Mouse (Mus musculus): ENCODE results near the gene Hcn4. TPM values are rescaled to one million over a fixed set of nuclear protein-coding genes. Genes with fewer than 3 reads are reported as not detected.

Hcn4 gene
- polyA plus RNA-seq, 1 experiment, result 0.22 TPM

DNA sequence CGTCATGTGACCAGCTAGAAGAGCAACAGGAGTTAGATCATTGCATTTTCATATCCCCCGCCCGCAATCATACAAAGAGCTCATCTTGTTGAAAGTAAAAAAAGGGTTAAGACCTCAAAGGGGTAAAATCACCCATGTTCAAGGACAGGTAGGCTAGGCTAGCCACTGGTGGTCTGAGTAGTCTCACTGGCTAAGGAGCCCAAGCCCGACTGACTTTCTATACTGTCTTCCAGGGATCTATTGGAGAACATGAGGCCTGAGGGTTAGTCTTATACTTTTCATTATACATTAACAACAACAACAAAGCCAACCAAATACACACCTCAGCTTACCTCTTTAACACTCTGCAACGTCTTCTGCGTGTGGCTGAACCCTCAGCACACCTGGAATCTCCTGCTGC is 52.2 kb downstream of the Hcn4 start:
- TF ChIP-seq EP300 (IDR thresholded peaks at IDR 0.05; ENCODE audit: insufficient read depth, low read depth, low read length) (no peak), CTCF (IDR thresholded peaks at IDR 0.05; ENCODE audit: low read depth, low read length) (no peak), POLR2A (IDR thresholded peaks at IDR 0.05; ENCODE audit: insufficient read depth, low read length) (no peak)
- Histone ChIP-seq H3K4me1 (ENCODE audit: control insufficient read depth, insufficient read depth, low read length) (no peaks in the 10 kb centered on the region), H3K9me3 (replicated peaks; ENCODE audit: control insufficient read depth, insufficient read depth, low read length, poor library complexity, severe bottlenecking) (no peaks in the 10 kb centered on the region), H3K36me3 (ENCODE audit: control insufficient read depth, insufficient read depth, low read length, poor library complexity, severe bottlenecking) (peaks cover 8% of the 10 kb centered on the region; the same call in 1 of the 2 replicates), H3K27ac (ENCODE audit: insufficient read depth, low read length) (no peak overlapping the region), H3K9ac (ENCODE audit: low read depth, poor library complexity, severe bottlenecking) (no peak overlapping the region), H3K27me3 (ENCODE audit: control insufficient read depth, insufficient read depth, low read length, poor library complexity, severe bottlenecking) (no peaks in the 10 kb centered on the region), H3K4me3 (ENCODE audit: low read depth, low read length) (no peak overlapping the region)

GRCm38 (mm10) chr9:58876946-58877625 is 53.9 kb downstream of the Hcn4 start:
- Histone ChIP-seq H3K36me3 (ENCODE audit: control insufficient read depth, insufficient read depth, low read length, poor library complexity, severe bottlenecking) (peaks cover 8% of the 10 kb centered on the region; the same call in 1 of the 2 replicates), H3K27me3 (ENCODE audit: control insufficient read depth, insufficient read depth, low read length, poor library complexity, severe bottlenecking) (no peaks in the 10 kb centered on the region), H3K9me3 (replicated peaks; ENCODE audit: control insufficient read depth, insufficient read depth, low read length, poor library complexity, severe bottlenecking) (no peaks in the 10 kb centered on the region), H3K4me3 (ENCODE audit: low read depth, low read length) (no peak overlapping the region), H3K27ac (ENCODE audit: insufficient read depth, low read length) (no peak overlapping the region), H3K4me1 (ENCODE audit: control insufficient read depth, insufficient read depth, low read length) (no peaks in the 10 kb centered on the region), H3K9ac (ENCODE audit: low read depth, poor library complexity, severe bottlenecking) (no peak overlapping the region)
- TF ChIP-seq CTCF (IDR thresholded peaks at IDR 0.05; ENCODE audit: low read depth, low read length), result no peak
- TF ChIP-seq EP300 (IDR thresholded peaks at IDR 0.05; ENCODE audit: insufficient read depth, low read depth, low read length), result no peak
- no peak for TF ChIP-seq POLR2A (IDR thresholded peaks at IDR 0.05; ENCODE audit: insufficient read depth, low read length)

DNA sequence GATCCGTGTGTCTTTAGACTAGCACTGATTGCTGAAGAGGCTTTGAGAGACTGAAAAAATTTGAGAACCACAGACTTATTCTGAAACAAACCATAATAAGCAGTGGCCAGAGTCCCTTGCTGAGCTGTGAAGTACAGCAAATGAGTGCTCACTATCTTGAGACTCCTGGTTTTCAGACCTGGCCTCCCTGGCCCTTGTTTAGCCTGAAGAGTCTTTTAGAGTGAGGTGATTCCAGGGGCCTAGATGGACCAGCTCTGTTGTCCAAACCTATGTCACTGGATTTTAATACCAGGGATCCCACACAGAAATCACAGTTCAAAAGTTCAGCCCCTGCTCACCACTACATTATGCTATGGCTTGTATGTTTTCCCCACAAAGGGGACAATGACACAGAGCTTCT is 56.6 kb downstream of the Hcn4 start:
- Histone ChIP-seq H3K9me3 (replicated peaks; ENCODE audit: control insufficient read depth, insufficient read depth, low read length, poor library complexity, severe bottlenecking) (no peaks in the 10 kb centered on the region), H3K4me1 (ENCODE audit: control insufficient read depth, insufficient read depth, low read length) (no peaks in the 10 kb centered on the region), H3K36me3 (ENCODE audit: control insufficient read depth, insufficient read depth, low read length, poor library complexity, severe bottlenecking) (peaks cover 8% of the 10 kb centered on the region; the same call in 1 of the 2 replicates), H3K27me3 (ENCODE audit: control insufficient read depth, insufficient read depth, low read length, poor library complexity, severe bottlenecking) (no peaks in the 10 kb centered on the region), H3K27ac (ENCODE audit: insufficient read depth, low read length) (no peak overlapping the region), H3K4me3 (ENCODE audit: low read depth, low read length) (no peak overlapping the region), H3K9ac (ENCODE audit: low read depth, poor library complexity, severe bottlenecking) (no peak overlapping the region)
- TF ChIP-seq POLR2A (IDR thresholded peaks at IDR 0.05; ENCODE audit: insufficient read depth, low read length) (no peak), EP300 (IDR thresholded peaks at IDR 0.05; ENCODE audit: insufficient read depth, low read depth, low read length) (no peak), CTCF (IDR thresholded peaks at IDR 0.05; ENCODE audit: low read depth, low read length) (no peak)

GRCm38 (mm10) chr9:58882686-58883085 is 59.5 kb downstream of the Hcn4 start:
- no peaks in the 10 kb centered on the region for H3K4me1 ChIP-seq (ENCODE audit: control insufficient read depth, insufficient read depth, low read length)
- H3K9me3 ChIP-seq (replicated peaks; ENCODE audit: control insufficient read depth, insufficient read depth, low read length, poor library complexity, severe bottlenecking), result no peaks in the 10 kb centered on the region
- no peak overlapping the region for H3K4me3 ChIP-seq (ENCODE audit: low read depth, low read length)
- H3K36me3 ChIP-seq (ENCODE audit: control insufficient read depth, insufficient read depth, low read length, poor library complexity, severe bottlenecking), result peaks cover 5% of the 10 kb centered on the region; the same call in 1 of the 2 replicates
- TF ChIP-seq CTCF (IDR thresholded peaks at IDR 0.05; ENCODE audit: low read depth, low read length), result no peak
- TF ChIP-seq EP300 (IDR thresholded peaks at IDR 0.05; ENCODE audit: insufficient read depth, low read depth, low read length), result no peak
- TF ChIP-seq POLR2A (IDR thresholded peaks at IDR 0.05; ENCODE audit: insufficient read depth, low read length), result no peak
- no peak overlapping the region for H3K9ac ChIP-seq (ENCODE audit: low read depth, poor library complexity, severe bottlenecking)
- H3K27ac ChIP-seq (ENCODE audit: insufficient read depth, low read length), result no peak overlapping the region
- no peaks in the 10 kb centered on the region for H3K27me3 ChIP-seq (ENCODE audit: control insufficient read depth, insufficient read depth, low read length, poor library complexity, severe bottlenecking)

GRCm38 (mm10) chr9:58889782-58890448 is 66.7 kb downstream of the Hcn4 start:
- Histone ChIP-seq H3K27ac (ENCODE audit: insufficient read depth, low read length) (no peak overlapping the region), H3K36me3 (ENCODE audit: control insufficient read depth, insufficient read depth, low read length, poor library complexity, severe bottlenecking) (peaks cover 2% of the 10 kb centered on the region; the same call in 1 of the 2 replicates), H3K9ac (ENCODE audit: low read depth, poor library complexity, severe bottlenecking) (no peak overlapping the region), H3K27me3 (ENCODE audit: control insufficient read depth, insufficient read depth, low read length, poor library complexity, severe bottlenecking) (no peaks in the 10 kb centered on the region), H3K9me3 (replicated peaks; ENCODE audit: control insufficient read depth, insufficient read depth, low read length, poor library complexity, severe bottlenecking) (no peaks in the 10 kb centered on the region), H3K4me1 (ENCODE audit: control insufficient read depth, insufficient read depth, low read length) (no peaks in the 10 kb centered on the region), H3K4me3 (ENCODE audit: low read depth, low read length) (no peak overlapping the region)
- TF ChIP-seq CTCF (IDR thresholded peaks at IDR 0.05; ENCODE audit: low read depth, low read length), result no peak
- TF ChIP-seq EP300 (IDR thresholded peaks at IDR 0.05; ENCODE audit: insufficient read depth, low read depth, low read length), result no peak
- TF ChIP-seq POLR2A (IDR thresholded peaks at IDR 0.05; ENCODE audit: insufficient read depth, low read length), result no peak

DNA sequence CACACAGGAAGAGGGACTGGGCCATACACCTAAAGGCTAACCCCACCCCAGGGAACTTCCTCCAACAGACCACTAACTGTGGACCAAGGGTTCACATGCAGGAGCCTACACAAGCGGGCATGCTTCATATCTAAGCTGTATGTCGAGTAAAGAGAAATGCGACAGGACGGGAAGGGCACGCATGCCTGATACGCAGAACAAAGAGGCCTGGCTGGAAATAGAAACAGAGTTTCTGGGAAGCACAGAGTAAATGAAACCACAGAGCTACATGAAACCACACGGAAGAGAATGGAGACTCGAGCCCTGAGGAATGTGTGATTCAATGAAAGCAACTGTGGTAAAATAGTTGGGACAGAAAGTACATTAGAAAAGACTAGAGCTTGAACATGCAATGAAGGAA is 67.7 kb downstream of the Hcn4 start:
- no peak overlapping the region for H3K4me3 ChIP-seq (ENCODE audit: low read depth, low read length)
- TF ChIP-seq CTCF (IDR thresholded peaks at IDR 0.05; ENCODE audit: low read depth, low read length) (no peak), EP300 (IDR thresholded peaks at IDR 0.05; ENCODE audit: insufficient read depth, low read depth, low read length) (no peak), POLR2A (IDR thresholded peaks at IDR 0.05; ENCODE audit: insufficient read depth, low read length) (no peak)
- H3K27me3 ChIP-seq (ENCODE audit: control insufficient read depth, insufficient read depth, low read length, poor library complexity, severe bottlenecking), result no peaks in the 10 kb centered on the region
- H3K4me1 ChIP-seq (ENCODE audit: control insufficient read depth, insufficient read depth, low read length), result no peaks in the 10 kb centered on the region
- H3K9ac ChIP-seq (ENCODE audit: low read depth, poor library complexity, severe bottlenecking), result no peak overlapping the region
- peaks cover 2% of the 10 kb centered on the region; the same call in 1 of the 2 replicates for H3K36me3 ChIP-seq (ENCODE audit: control insufficient read depth, insufficient read depth, low read length, poor library complexity, severe bottlenecking)
- no peak overlapping the region for H3K27ac ChIP-seq (ENCODE audit: insufficient read depth, low read length)
- H3K9me3 ChIP-seq (replicated peaks; ENCODE audit: control insufficient read depth, insufficient read depth, low read length, poor library complexity, severe bottlenecking), result no peaks in the 10 kb centered on the region
